Mouse (Mus musculus) neural tube, embryonic 11.5 days (tissue): ENCODE data around the gene Mt1. TPM values are rescaled to one million over a fixed set of nuclear protein-coding genes. Genes with fewer than 3 reads are reported as not detected.

Experiments
- ATAC-seq: fragments of 200-750 bp; cut with Nextera tagmentation; 2 replicates; pipeline ENCODE4 v1.8.0; 2017; ENCODE audit warnings: moderate number of reproducible peaks, mild to moderate bottlenecking, moderate TSS enrichment, moderate library complexity; ENCODE audit not compliant: insufficient read depth, low FRiP score, low TSS enrichment
- DNase-seq: peaks from one replicate; pipeline ENCODE4 v3.0.0-alpha.2; 2015; ENCODE audit warnings: low spot score
- H3K27ac ChIP-seq: fragments of 300-500 bp; sonication (generic); 2 replicates; pipeline ENCODE4 v1.5.1; 2014; ENCODE audit warnings: low read depth, mild to moderate bottlenecking, low read length
- H3K27me3 ChIP-seq: fragments of 300-500 bp; sonication (generic); 2 replicates; pipeline ENCODE4 v1.6.1; 2014; ENCODE audit warnings: mild to moderate bottlenecking, low read length, mixed read lengths; ENCODE audit not compliant: control insufficient read depth, insufficient read depth
- H3K36me3 ChIP-seq: fragments of 300-500 bp; sonication (generic); 2 replicates; pipeline ENCODE4 v1.6.1; 2014; ENCODE audit warnings: mild to moderate bottlenecking, low read length, moderate library complexity, mixed read lengths; ENCODE audit not compliant: control insufficient read depth, insufficient read depth
- H3K4me1 ChIP-seq: fragments of 300-500 bp; sonication (generic); 2 replicates; pipeline ENCODE4 v1.6.1; 2014; ENCODE audit warnings: low read length, mixed read lengths; ENCODE audit not compliant: control insufficient read depth, insufficient read depth
- H3K4me2 ChIP-seq: fragments of 300-500 bp; sonication (generic); 2 replicates; pipeline ENCODE4 v1.6.1; 2014; ENCODE audit warnings: low read depth, mild to moderate bottlenecking, moderate library complexity
- H3K4me3 ChIP-seq: fragments of 300-500 bp; sonication (generic); 2 replicates; pipeline ENCODE4 v1.5.1; 2014; ENCODE audit warnings: low read depth, low read length
- H3K9ac ChIP-seq: fragments of 300-500 bp; sonication (generic); 2 replicates; pipeline ENCODE4 v1.6.1; 2014; ENCODE audit warnings: mild to moderate bottlenecking, low read length
- H3K9me3 ChIP-seq: fragments of 300-500 bp; sonication (generic); 2 replicates; pipeline ENCODE4 v1.6.1; 2016; ENCODE audit warnings: low read length; ENCODE audit not compliant: control insufficient read depth
- WGBS: fragments of 180-500 bp; shearing (Covaris S2); extraction: QIAGEN DNeasy Blood & Tissue Kit; methylation state at CpG from one replicate; pipeline ENCODE4 v1.1.7; 2014; 5-methylcytosine and 5-hydroxymethylcytosine counted together
- polyA plus RNA-seq: library from polyadenylated mRNA; unstranded; fragments of >200 nt; fragmentation: Nextera tagmentation; extraction: Ambion mirVana; gene quantifications from 2 replicates; pipeline ENCODE4 v1.2.1, GENCODE M21; 2014

Gene Mt1
- polyA plus RNA-seq, 1 experiment from 2014 or later = 78.2 TPM

DNA sequence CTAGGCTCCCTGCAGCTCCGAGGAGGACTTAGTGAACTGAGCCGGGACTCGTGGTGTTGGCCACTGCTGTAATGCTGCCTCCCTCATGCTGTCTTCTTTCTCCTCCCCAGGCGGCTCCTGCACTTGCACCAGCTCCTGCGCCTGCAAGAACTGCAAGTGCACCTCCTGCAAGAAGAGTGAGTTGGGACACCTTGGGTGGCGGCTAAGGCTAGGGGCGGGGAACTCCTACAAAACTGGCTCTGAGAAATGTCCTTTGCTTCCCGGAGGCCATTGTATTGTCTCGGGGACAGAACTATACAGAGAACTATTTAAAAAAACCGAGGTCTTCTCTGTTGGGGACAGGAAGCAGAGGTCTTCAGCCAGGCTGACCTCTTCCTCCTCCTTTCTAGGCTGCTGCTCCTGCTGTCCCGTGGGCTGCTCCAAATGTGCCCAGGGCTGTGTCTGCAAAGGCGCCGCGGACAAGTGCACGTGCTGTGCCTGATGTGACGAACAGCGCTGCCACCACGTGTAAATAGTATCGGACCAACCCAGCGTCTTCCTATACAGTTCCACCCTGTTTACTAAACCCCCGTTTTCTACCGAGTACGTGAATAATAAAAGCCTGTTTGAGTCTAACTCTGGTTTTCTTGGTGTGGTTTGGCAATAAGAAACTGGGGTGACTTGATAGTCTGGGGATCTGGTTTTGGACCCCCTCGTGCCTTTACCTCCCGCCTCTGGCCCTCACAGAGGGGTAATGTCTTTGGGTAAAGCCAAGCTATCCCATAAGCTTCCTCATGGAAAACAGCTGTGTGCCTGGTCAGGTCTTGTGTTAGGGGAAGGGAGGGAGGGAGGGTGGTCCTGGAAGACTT, 1.1 kb downstream of the Mt1 start:
- peak; percentile 29 for DNase-seq
- ATAC-seq = no peak
- Histone ChIP-seq H3K9me3 (no peaks in the 10 kb centered on the region), H3K9ac (peak overlapping the region; percentile 18; the same call in 1 of the 2 replicates), H3K36me3 (no peaks in the 10 kb centered on the region), H3K27ac (no peak overlapping the region), H3K4me1 (peaks cover 9% of the 10 kb centered on the region; the same call in 1 of the 2 replicates), H3K4me3 (peak overlapping the region; percentile 35), H3K27me3 (peaks cover 74% of the 10 kb centered on the region), H3K4me2 (peak overlapping the region; percentile 71)
- WGBS = 3% methylated on average over 25 of the region's 25 CpGs

DNA sequence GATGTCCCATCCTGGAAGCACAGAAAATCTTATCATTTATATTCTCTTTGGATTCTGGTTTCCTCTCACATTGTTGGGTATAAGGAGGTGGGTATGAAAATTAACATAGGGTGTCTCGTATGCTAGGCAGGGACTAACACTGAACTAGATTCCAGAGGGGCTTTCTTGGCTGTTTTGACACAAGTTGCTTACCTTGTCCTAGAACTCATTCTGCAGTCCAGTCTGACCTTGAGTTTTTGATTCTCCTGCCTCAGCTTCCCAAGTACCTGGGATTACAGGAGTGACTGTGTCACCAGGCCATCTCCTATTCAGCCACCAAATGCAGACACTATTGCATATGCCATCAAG, 1.7 kb downstream of the Mt1 start:
- no peak for DNase-seq
- H3K36me3 ChIP-seq = no peaks in the 10 kb centered on the region
- no peaks in the 10 kb centered on the region for H3K9me3 ChIP-seq
- no peak overlapping the region for H3K9ac ChIP-seq
- no peak overlapping the region for H3K4me3 ChIP-seq
- H3K27me3 ChIP-seq = peaks cover 74% of the 10 kb centered on the region
- H3K4me2 ChIP-seq = no peak overlapping the region
- H3K4me1 ChIP-seq = peaks cover 9% of the 10 kb centered on the region; the same call in 1 of the 2 replicates
- WGBS = 75% methylated on average over 1 of the region's 1 CpGs
- ATAC-seq = no peak
- H3K27ac ChIP-seq = no peak overlapping the region

DNA sequence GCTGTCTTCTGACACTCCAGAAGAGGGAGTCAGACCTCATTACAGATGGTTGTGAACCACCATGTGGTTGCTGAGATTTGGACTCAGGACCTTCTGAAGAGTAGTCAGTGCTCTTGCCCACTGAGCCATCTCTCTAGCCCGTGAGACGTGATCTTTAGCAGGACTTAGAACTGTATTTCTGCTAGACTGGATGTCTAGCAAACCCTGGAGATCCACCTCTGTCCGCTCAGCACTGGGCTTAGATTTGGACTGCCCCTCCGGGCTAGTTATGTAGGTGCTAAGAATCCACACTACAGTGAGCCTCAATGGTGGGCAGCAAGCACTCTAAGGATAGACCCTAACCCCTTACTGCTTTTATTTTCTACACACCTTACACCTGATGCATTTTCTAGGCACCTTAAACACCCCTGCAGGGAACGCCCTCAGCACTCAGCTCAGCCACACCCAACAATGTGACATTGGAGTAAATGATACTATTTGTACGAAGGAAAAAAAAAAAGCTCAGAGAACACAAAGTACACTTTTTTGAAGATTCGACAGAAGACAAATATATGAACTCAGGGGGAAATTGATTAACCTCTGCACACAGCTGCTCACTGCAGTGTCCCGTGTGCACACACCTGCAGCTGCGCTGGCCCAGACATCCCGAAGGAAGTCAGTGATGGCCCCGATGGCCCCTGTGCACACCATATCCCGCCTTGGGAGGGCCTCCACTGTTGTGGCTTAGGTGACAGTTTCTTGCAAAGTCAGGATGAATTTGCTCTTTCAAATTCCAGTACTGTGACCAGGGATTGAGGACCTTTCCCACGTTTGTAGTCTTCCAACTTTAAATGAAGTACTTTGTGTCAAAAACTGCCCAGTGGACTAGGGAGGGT, 3.4 kb downstream of the Mt1 start:
- no peak overlapping the region for H3K4me2 ChIP-seq
- H3K4me1 ChIP-seq = peaks cover 11% of the 10 kb centered on the region; the same call in 1 of the 2 replicates
- H3K36me3 ChIP-seq = no peaks in the 10 kb centered on the region
- H3K9me3 ChIP-seq = no peaks in the 10 kb centered on the region
- no peak for ATAC-seq
- H3K27ac ChIP-seq = no peak overlapping the region
- H3K27me3 ChIP-seq = peaks cover 84% of the 10 kb centered on the region
- no peak overlapping the region for H3K4me3 ChIP-seq
- no peak for DNase-seq
- 63% methylated on average over 13 of the region's 13 CpGs for WGBS
- no peak overlapping the region for H3K9ac ChIP-seq

DNA sequence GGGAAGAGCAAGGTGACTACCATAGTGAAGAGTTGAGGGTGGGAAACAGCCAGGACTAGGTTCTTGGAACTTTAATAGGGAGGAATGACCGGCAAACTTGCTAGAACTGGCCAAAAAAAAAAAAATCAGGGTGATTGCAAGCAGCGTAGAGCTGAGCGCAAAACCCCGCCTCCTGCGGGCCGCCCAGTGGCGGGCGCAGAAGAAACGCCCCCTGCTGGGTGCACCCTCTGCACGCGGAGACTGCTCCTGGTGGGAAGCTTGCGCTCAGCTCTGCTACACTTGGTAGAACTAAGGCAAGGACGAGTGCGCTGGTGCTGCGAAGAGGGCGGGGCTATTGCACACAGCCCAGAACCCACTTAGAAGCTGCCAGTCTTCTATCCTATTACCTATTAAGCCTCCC, 4.2 kb downstream of the Mt1 start:
- Histone ChIP-seq H3K4me1 (peaks cover 11% of the 10 kb centered on the region; the same call in 1 of the 2 replicates), H3K4me3 (no peak overlapping the region), H3K9me3 (no peaks in the 10 kb centered on the region), H3K9ac (no peak overlapping the region), H3K36me3 (no peaks in the 10 kb centered on the region), H3K4me2 (peak overlapping the region; percentile 7; the same call in 1 of the 2 replicates), H3K27me3 (peaks cover 81% of the 10 kb centered on the region), H3K27ac (no peak overlapping the region)
- WGBS = 0% methylated on average over 16 of the region's 16 CpGs
- peak; percentile 74 for DNase-seq
- 0 out of 2 replicates have a peak, but pooled peaks have one; percentile 32 for ATAC-seq

DNA sequence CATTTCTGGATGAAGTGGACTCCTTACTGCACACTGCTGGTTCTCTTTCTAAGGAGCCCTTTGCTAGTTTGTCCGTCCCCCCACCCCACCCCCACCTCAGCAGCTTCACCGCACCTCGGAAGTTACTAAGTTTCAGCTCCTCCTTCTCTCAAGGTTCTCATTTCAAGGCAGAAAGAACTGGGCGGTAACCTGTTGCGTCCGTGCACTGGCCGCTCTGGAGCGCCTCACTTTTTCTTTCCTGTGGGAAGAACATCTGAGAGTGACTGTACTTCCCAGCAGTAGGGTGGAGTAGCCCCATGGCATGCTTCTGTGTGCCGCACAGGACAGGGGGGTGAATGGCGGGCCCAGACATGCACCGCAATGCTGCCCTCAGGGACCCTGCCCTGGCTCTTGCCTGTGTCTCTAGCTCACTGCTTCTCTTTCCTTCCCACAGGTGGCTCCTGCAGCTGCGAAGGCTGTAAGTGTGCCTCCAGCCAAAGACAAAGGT, 5.5 kb downstream of the Mt1 start:
- ATAC-seq (no peak), DNase-seq (no peak)
- Histone ChIP-seq H3K9ac (no peak overlapping the region), H3K36me3 (no peaks in the 10 kb centered on the region), H3K4me2 (no peak overlapping the region), H3K4me3 (no peak overlapping the region), H3K27me3 (peaks cover 70% of the 10 kb centered on the region), H3K27ac (no peak overlapping the region), H3K4me1 (peaks cover 5% of the 10 kb centered on the region; the same call in 1 of the 2 replicates), H3K9me3 (no peaks in the 10 kb centered on the region)
- 18% methylated on average over 12 of the region's 12 CpGs for WGBS

DNA sequence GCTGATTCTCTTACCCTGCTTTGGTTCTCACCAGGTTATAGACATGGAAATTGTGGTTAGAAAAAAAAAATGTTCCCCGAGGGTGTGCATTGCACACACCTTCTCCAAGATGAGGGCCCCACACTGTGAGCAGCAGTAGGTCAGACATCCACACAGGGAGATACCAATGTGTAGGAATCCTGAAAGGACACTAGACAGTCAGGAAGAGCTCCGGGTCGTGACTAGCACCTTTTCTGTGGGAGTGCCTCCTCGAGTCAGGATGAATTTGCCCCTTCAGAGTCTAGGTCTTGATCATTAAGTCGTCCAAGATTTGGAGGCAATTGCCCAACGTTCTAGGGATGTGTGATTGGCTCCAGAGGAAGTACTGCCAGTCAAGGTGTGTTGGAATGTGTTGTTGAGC, 6.9 kb downstream of the Mt1 start:
- Histone ChIP-seq H3K36me3 (no peaks in the 10 kb centered on the region), H3K9me3 (no peaks in the 10 kb centered on the region), H3K9ac (no peak overlapping the region), H3K27ac (no peak overlapping the region), H3K27me3 (peaks cover 56% of the 10 kb centered on the region), H3K4me1 (0 out of 2 replicates have a peak, but pooled peaks cover 2% of the 10 kb centered on the region), H3K4me2 (no peak overlapping the region), H3K4me3 (no peak overlapping the region)
- DNase-seq = no peak
- WGBS = 72% methylated on average over 6 of the region's 6 CpGs
- ATAC-seq = no peak

DNA sequence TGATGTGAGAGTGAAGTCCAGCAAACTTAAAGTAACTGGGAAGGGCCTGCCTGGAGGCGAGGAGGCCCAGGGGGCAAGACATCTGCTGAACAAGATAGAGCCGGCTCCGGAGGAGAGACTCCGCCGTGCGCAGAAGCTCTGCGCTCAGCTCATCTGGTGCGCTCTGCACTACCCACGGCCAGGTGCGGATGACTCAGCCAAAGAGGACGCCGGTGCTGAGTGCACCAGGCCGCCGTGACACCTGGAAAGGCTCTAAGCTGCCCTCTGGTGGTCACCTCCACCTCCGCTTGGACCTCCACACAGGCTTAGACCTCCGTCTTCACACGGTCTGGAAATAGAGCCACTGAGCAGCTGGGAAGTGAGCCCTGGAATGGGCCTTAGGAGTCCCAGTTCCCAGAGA, 7.7 kb downstream of the Mt1 start:
- Histone ChIP-seq H3K27ac (no peak overlapping the region), H3K9me3 (no peaks in the 10 kb centered on the region), H3K4me2 (peak overlapping the region; percentile 20; the same call in 1 of the 2 replicates), H3K4me3 (no peak overlapping the region), H3K36me3 (no peaks in the 10 kb centered on the region), H3K9ac (no peak overlapping the region), H3K27me3 (peaks cover 55% of the 10 kb centered on the region), H3K4me1 (0 out of 2 replicates have a peak, but pooled peaks cover 2% of the 10 kb centered on the region)
- DNase-seq (peak; percentile 60), ATAC-seq (0 out of 2 replicates have a peak, but pooled peaks have one; percentile 29)
- WGBS = 3% methylated on average over 17 of the region's 17 CpGs

DNA sequence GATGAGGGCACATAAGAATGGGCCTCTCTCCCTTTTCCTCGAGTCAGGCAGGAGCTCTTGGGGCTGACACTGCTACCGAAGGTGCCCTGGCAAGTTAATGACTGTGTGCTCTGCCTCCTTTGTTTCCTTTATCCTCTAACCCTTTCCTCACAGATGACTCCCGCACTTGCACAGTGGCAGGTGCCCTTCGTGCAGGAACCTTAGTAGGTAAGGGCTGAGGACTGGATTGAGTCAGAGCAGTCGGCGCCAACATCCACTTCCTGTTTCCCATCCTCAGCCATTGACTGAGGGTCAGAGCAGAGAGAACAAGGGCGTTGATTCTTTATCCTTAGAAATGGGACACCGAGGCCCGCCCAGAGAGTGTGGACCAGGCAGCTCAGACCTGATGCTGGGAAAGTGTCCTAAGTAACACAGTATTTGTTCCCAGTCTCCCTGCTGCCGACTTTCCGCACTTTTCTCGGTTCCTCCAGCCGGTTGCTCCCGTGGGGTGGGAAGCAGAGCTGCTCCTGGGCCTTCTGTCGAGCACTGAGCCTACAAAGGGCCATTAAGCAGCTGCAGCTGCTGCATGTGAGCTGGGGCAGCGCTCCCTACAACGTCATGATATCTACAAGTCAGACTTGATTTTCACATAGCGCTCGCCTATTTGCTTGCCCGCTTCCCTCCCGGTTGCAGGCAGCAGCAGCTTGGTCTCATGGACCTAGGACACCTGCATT, 8.6 kb downstream of the Mt1 start:
- Histone ChIP-seq H3K9me3 (no peaks in the 10 kb centered on the region), H3K27me3 (peaks cover 46% of the 10 kb centered on the region), H3K36me3 (no peaks in the 10 kb centered on the region), H3K9ac (peak overlapping the region; percentile 37), H3K27ac (no peak overlapping the region), H3K4me3 (no peak overlapping the region), H3K4me2 (no peak overlapping the region), H3K4me1 (0 out of 2 replicates have a peak, but pooled peaks cover 2% of the 10 kb centered on the region)
- WGBS = 24% methylated on average over 21 of the region's 21 CpGs
- ATAC-seq (0 out of 2 replicates have a peak, but pooled peaks have one; percentile 35), DNase-seq (peak; percentile 56)
